Mouse (Mus musculus) left cerebral cortex, adult 2 months (tissue): ENCODE measurements around the gene Calm4. TPM values are rescaled to one million over a fixed set of nuclear protein-coding genes. Genes with fewer than 3 reads are reported as not detected.
"Not testable (repeated sequence)": the region's sequence is repeated elsewhere in the genome, so short reads cannot be mapped to it uniquely, and the experiment has no call there.

Experiments
- DNase-seq, 2 experiments: peaks; one replicate each; pipeline ENCODE4 v3.0.0; 2021 to 2022; ENCODE audit warnings: low spot score in 2 of 2, mixed read lengths in 1 of 2; ENCODE audit errors: extremely low spot score in 1 of 2
- H3K27ac ChIP-seq: fragments of 200-600 bp; 2 replicates; pipeline ENCODE4 v1.8.1; 2022
- H3K4me3 ChIP-seq: fragments of 200-600 bp; 2 replicates; pipeline ENCODE4 v1.8.1; 2022
- CTCF ChIP-seq: fragments of 200-600 bp; IDR thresholded peaks from 2 replicates; pipeline ENCODE4 v1.8.1; 2022; ENCODE audit warnings: antibody characterized with exemption, mild to moderate bottlenecking, moderate library complexity
- intact Hi-C: fragments of 180-260 bp; cut with DNase I; formaldehyde crosslinking; loops from one replicate; pipeline ENCODE4 v1.15.1; 2025
- total RNA-seq, 2 experiments: library from RNA; stranded (reverse); gene quantifications; 2 replicates each; pipeline ENCODE4 v1.2.3; 2021

Calm4 gene
- total RNA-seq, 2 experiments from 2014 or later = not detected

- intact Hi-C loops = no loop called here
These were observed 15.5 kb upstream of the Calm4 start for GRCm38 (mm10) chr13:3822105-3822504.

GRCm38 (mm10) chr13:3825726-3826125, 11.8 kb upstream of the Calm4 start:
- intact Hi-C loops = no loop called here
- no peak overlapping the region for H3K27ac ChIP-seq
- no peak for DNase-seq
- H3K4me3 ChIP-seq = no peak overlapping the region
- no peak for TF ChIP-seq CTCF

More at GRCm38 (mm10) chr13:3822105-3822504, 15.5 kb upstream of the Calm4 start:
- no peak for DNase-seq
- TF ChIP-seq CTCF = no peak
- no peak overlapping the region for H3K27ac ChIP-seq
- H3K4me3 ChIP-seq = no peak overlapping the region

- no peak for DNase-seq
- Histone ChIP-seq H3K4me3 (no peak overlapping the region), H3K27ac (no peak overlapping the region)
- TF ChIP-seq CTCF = no peak
- intact Hi-C loops = no loop called here
These were observed 6.0 kb upstream of the Calm4 start for GRCm38 (mm10) chr13:3831546-3831945.

- DNase-seq = no peak
- intact Hi-C loops = no loop called here
- no peak overlapping the region for H3K4me3 ChIP-seq
- TF ChIP-seq CTCF = no peak
- H3K27ac ChIP-seq = no peak overlapping the region
These were observed 5.6 kb upstream of the Calm4 start for GRCm38 (mm10) chr13:3831994-3832393.

GRCm38 (mm10) chr13:3832450-3832849, 5.1 kb upstream of the Calm4 start:
- Histone ChIP-seq H3K4me3 (no peak overlapping the region), H3K27ac (no peak overlapping the region)
- no peak for DNase-seq
- intact Hi-C loops = no loop called here
- no peak for TF ChIP-seq CTCF

GRCm38 (mm10) chr13:3833644-3834043, 3.9 kb upstream of the Calm4 start:
- DNase-seq, H3K27ac ChIP-seq, H3K4me3 ChIP-seq, intact Hi-C loops: not testable (repeated sequence)

- H3K4me3 ChIP-seq, intact Hi-C loops, H3K27ac ChIP-seq, DNase-seq: not testable (repeated sequence)
These were observed 3.1 kb downstream of the Calm4 start for GRCm38 (mm10) chr13:3840662-3841061.

GRCm38 (mm10) chr13:3850330-3850729, 12.8 kb downstream of the Calm4 start:
- Histone ChIP-seq H3K27ac (no peak overlapping the region), H3K4me3 (no peak overlapping the region)
- no peak for DNase-seq
- no peak for TF ChIP-seq CTCF
- intact Hi-C loops = no loop called here

- H3K4me3 ChIP-seq, DNase-seq, H3K27ac ChIP-seq, intact Hi-C loops: not testable (repeated sequence)
These were observed 16.2 kb downstream of the Calm4 start, which contains the start of gene Calm5 for GRCm38 (mm10) chr13:3853648-3854333. Gene Calm5 (plus strand): TSS chr13:3854173.

GRCm38 (mm10) chr13:3854856-3855255, 17.3 kb downstream of the Calm4 start:
- no peak for DNase-seq
- Histone ChIP-seq H3K4me3 (no peak overlapping the region), H3K27ac (no peak overlapping the region)
- TF ChIP-seq CTCF = no peak
- intact Hi-C loops = no loop called here

- TF ChIP-seq CTCF = no peak
- Histone ChIP-seq H3K27ac (no peak overlapping the region), H3K4me3 (no peak overlapping the region)
- intact Hi-C loops = no loop called here
- DNase-seq = no peak
These were observed 18.7 kb downstream of the Calm4 start for GRCm38 (mm10) chr13:3856252-3856651.

GRCm38 (mm10) chr13:3861251-3861650, 23.7 kb downstream of the Calm4 start:
- Histone ChIP-seq H3K27ac (no peak overlapping the region), H3K4me3 (no peak overlapping the region)
- TF ChIP-seq CTCF = no peak
- intact Hi-C loops = no loop called here
- DNase-seq = no peak

- H3K4me3 ChIP-seq = no peak overlapping the region
- no peak for DNase-seq
- TF ChIP-seq CTCF = no peak
- no peak overlapping the region for H3K27ac ChIP-seq
- intact Hi-C loops = no loop called here
These were observed 24.8 kb downstream of the Calm4 start for GRCm38 (mm10) chr13:3862325-3862724.
